Mouse (Mus musculus) ES-E14 (cell line): ENCODE measurements at regions not wholly inside any gene's neighbourhood (a gene's known extent, or its start where the extent isn't known, plus 50 kb on each side); places are given as distances from the start of the nearest gene placed in this dataset.

ENCODE experiments used
- DNase-seq: peaks from one replicate; pipeline ENCODE4 v3.0.0-alpha.2; 2013; ENCODE audit warnings: low read depth, low spot score
- H3K27ac ChIP-seq: 2 replicates; pipeline ENCODE4 v1.5.1; 2012; ENCODE audit warnings: low read depth, mild to moderate bottlenecking, low read length, moderate library complexity, mixed read lengths; ENCODE audit not compliant: poor library complexity, insufficient read depth, severe bottlenecking
- H3K36me3 ChIP-seq: 2 replicates; pipeline ENCODE4 v1.6.1; 2012; ENCODE audit warnings: mild to moderate bottlenecking, low read length, moderate library complexity, mixed read lengths; ENCODE audit not compliant: control insufficient read depth, poor library complexity, insufficient read depth, severe bottlenecking
- H3K4me1 ChIP-seq, 2 experiments: fragments of 150-350 bp in 1 of 2; sonication (generic) in 1 of 2; 2 replicates each; pipeline ENCODE4 v1.6.1; 2012; ENCODE audit warnings: low read length in 2 of 2, mild to moderate bottlenecking in 1 of 2, mixed read lengths in 1 of 2; ENCODE audit not compliant: control insufficient read depth in 2 of 2, insufficient read depth in 2 of 2, poor library complexity in 1 of 2
- H3K4me3 ChIP-seq, 2 experiments: fragments of 150-350 bp in 1 of 2; sonication (generic) in 1 of 2; 2 replicates each; pipeline ENCODE4 v1.5.1; 2012; ENCODE audit warnings: low read length in 2 of 2, low read depth in 1 of 2, mild to moderate bottlenecking in 1 of 2, mixed read lengths in 1 of 2; ENCODE audit not compliant: insufficient read depth in 1 of 2, poor library complexity in 1 of 2, severe bottlenecking in 1 of 2
- H3K9ac ChIP-seq: 2 replicates; pipeline ENCODE4 v1.6.1; 2012; ENCODE audit warnings: low read depth, mild to moderate bottlenecking, low read length, mixed read lengths; ENCODE audit not compliant: poor library complexity, insufficient read depth, severe bottlenecking
- H3K9me3 ChIP-seq: fragments of 150-350 bp; sonication (generic); 2 replicates; pipeline ENCODE4 v1.6.1; 2012; ENCODE audit warnings: low read depth, mild to moderate bottlenecking, low read length; ENCODE audit not compliant: control insufficient read depth, insufficient read depth
- CHD2 ChIP-seq: IDR thresholded peaks from 2 replicates; pipeline ENCODE4 v1.6.1; 2014; ENCODE audit warnings: mild to moderate bottlenecking, low read depth, low read length, inconsistent platforms
- HCFC1 ChIP-seq: IDR thresholded peaks from 2 replicates; pipeline ENCODE4 v1.6.1; 2012; ENCODE audit warnings: low read length, inconsistent platforms, borderline replicate concordance; ENCODE audit not compliant: insufficient read depth
- MAFK ChIP-seq: IDR thresholded peaks from 2 replicates; pipeline ENCODE4 v1.6.1; 2014; ENCODE audit warnings: mild to moderate bottlenecking, low read depth, low read length, inconsistent platforms; ENCODE audit not compliant: insufficient read depth
- ZC3H11A ChIP-seq: IDR thresholded peaks from 2 replicates; pipeline ENCODE4 v1.6.1; 2012; ENCODE audit warnings: low read depth, mild to moderate bottlenecking, inconsistent platforms, low read length, borderline replicate concordance
- ZNF384 ChIP-seq: IDR thresholded peaks from 2 replicates; pipeline ENCODE4 v1.6.1; 2012; ENCODE audit warnings: low read depth, low read length, inconsistent platforms
- in situ Hi-C, 2 experiments: fragments of 600-800 bp; cut with MboI; formaldehyde crosslinking; loops; one replicate each; pipeline ENCODE4 v1.15.1; 2025; ENCODE audit warnings: low sequenced_read_pairs in 2 of 2, inconsistent platforms in 1 of 2; ENCODE audit not compliant: unreplicated experiment in 2 of 2

GRCm38 (mm10) chr10:14217284-14217683, 251.4 kb downstream of the Hivep2 start:
- Histone ChIP-seq H3K9ac (no peak overlapping the region), H3K36me3 (no peaks in the 10 kb centered on the region), H3K9me3 (no peaks in the 10 kb centered on the region), H3K4me1 (no peaks in the 10 kb centered on the region), H3K4me3 (no peak overlapping the region), H3K27ac (no peak overlapping the region)
- in situ Hi-C loops = no loop called here
- no peak for TF ChIP-seq ZNF384
- TF ChIP-seq ZC3H11A = peak; percentile 23; the same call in 1 of the 2 replicates
- no peak for DNase-seq

- Histone ChIP-seq H3K9ac (no peak overlapping the region), H3K4me3 (no peak overlapping the region), H3K27ac (no peak overlapping the region), H3K4me1 (no peaks in the 10 kb centered on the region), H3K36me3 (no peaks in the 10 kb centered on the region), H3K9me3 (no peaks in the 10 kb centered on the region)
- DNase-seq = no peak
- TF ChIP-seq HCFC1 (no peak), ZNF384 (no peak), MAFK (no peak), CHD2 (no peak)
- in situ Hi-C loops = no loop called here
These were observed 250.5 kb downstream of the Hivep2 start for GRCm38 (mm10) chr10:14216191-14216992.

- no peaks in the 10 kb centered on the region for H3K4me1 ChIP-seq
- H3K9ac ChIP-seq = no peak overlapping the region
- no peak overlapping the region for H3K4me3 ChIP-seq
- H3K36me3 ChIP-seq = no peaks in the 10 kb centered on the region
- TF ChIP-seq CHD2 = no peak
- TF ChIP-seq HCFC1 = no peak
- no peak for TF ChIP-seq MAFK
- no peak for TF ChIP-seq ZC3H11A
- no peak for TF ChIP-seq ZNF384
- no peak overlapping the region for H3K27ac ChIP-seq
- no peak for DNase-seq
- in situ Hi-C loops = no loop called here
- H3K9me3 ChIP-seq = no peaks in the 10 kb centered on the region
These were observed 249.6 kb downstream of the Hivep2 start for GRCm38 (mm10) chr10:14215512-14215911.

- no peak for TF ChIP-seq ZC3H11A
- no peak for TF ChIP-seq CHD2
- TF ChIP-seq ZNF384 = no peak
- TF ChIP-seq HCFC1 = no peak
- TF ChIP-seq MAFK = no peak
- Histone ChIP-seq H3K36me3 (no peaks in the 10 kb centered on the region), H3K4me1 (no peaks in the 10 kb centered on the region), H3K9ac (no peak overlapping the region), H3K4me3 (no peak overlapping the region), H3K27ac (no peak overlapping the region), H3K9me3 (no peaks in the 10 kb centered on the region)
- no peak for DNase-seq
- in situ Hi-C loops = no loop called here
These were observed 247.7 kb downstream of the Hivep2 start for GRCm38 (mm10) chr10:14213536-14213935.

GRCm38 (mm10) chr10:14211926-14212325, 246.1 kb downstream of the Hivep2 start:
- Histone ChIP-seq H3K9ac (no peak overlapping the region), H3K9me3 (no peaks in the 10 kb centered on the region), H3K27ac (no peak overlapping the region), H3K4me3 (no peak overlapping the region), H3K36me3 (no peaks in the 10 kb centered on the region), H3K4me1 (no peaks in the 10 kb centered on the region)
- no peak for TF ChIP-seq MAFK
- no peak for TF ChIP-seq ZNF384
- no peak for TF ChIP-seq ZC3H11A
- TF ChIP-seq CHD2 = no peak
- no peak for TF ChIP-seq HCFC1
- no peak for DNase-seq
- in situ Hi-C loops = no loop called here
